Mouse (Mus musculus) embryonic facial prominence, embryonic 14.5 days (tissue): ENCODE data around the gene Zfand3. TPM values are rescaled to one million over a fixed set of nuclear protein-coding genes. Genes with fewer than 3 reads are reported as not detected.

ENCODE experiments used
- ATAC-seq: fragments of 200-750 bp; cut with Nextera tagmentation; 2 replicates; pipeline ENCODE4 v1.8.0; 2017; ENCODE audit warnings: low read depth, moderate number of reproducible peaks, moderate TSS enrichment
- DNase-seq: peaks from one replicate; pipeline ENCODE4 v3.0.0-alpha.2; 2015; ENCODE audit warnings: low spot score
- H3K27ac ChIP-seq: fragments of 300-500 bp; sonication (generic); replicated peaks from 2 replicates; pipeline ENCODE4 v1.5.1; 2014; ENCODE audit warnings: low read depth, mild to moderate bottlenecking, low read length, moderate library complexity
- H3K27me3 ChIP-seq: fragments of 300-500 bp; sonication (generic); replicated peaks from 2 replicates; pipeline ENCODE4 v1.6.1; 2014; ENCODE audit warnings: low read length; ENCODE audit not compliant: control insufficient read depth, insufficient read depth
- H3K36me3 ChIP-seq: fragments of 300-500 bp; sonication (generic); 2 replicates; pipeline ENCODE4 v1.6.1; 2014; ENCODE audit warnings: low read length, mixed read lengths; ENCODE audit not compliant: control insufficient read depth, insufficient read depth
- H3K4me1 ChIP-seq: fragments of 300-500 bp; sonication (generic); 2 replicates; pipeline ENCODE4 v1.6.1; 2014; ENCODE audit warnings: antibody characterized with exemption, low read length; ENCODE audit not compliant: control insufficient read depth, insufficient read depth
- H3K4me2 ChIP-seq: fragments of 300-500 bp; sonication (generic); 2 replicates; pipeline ENCODE4 v1.6.1; 2014; ENCODE audit warnings: low read depth, mild to moderate bottlenecking, low read length, moderate library complexity, mixed read lengths
- H3K4me3 ChIP-seq: fragments of 300-500 bp; sonication (generic); 2 replicates; pipeline ENCODE4 v1.5.1; 2014; ENCODE audit warnings: low read depth, mild to moderate bottlenecking, low read length
- H3K9ac ChIP-seq: fragments of 300-500 bp; sonication (generic); 2 replicates; pipeline ENCODE4 v1.6.1; 2014; ENCODE audit warnings: low read depth, mild to moderate bottlenecking, low read length, moderate library complexity, mixed read lengths
- H3K9me3 ChIP-seq: fragments of 300-500 bp; sonication (generic); 2 replicates; pipeline ENCODE4 v1.6.1; 2016; ENCODE audit warnings: low read length; ENCODE audit not compliant: control insufficient read depth
- WGBS: fragments of 180-500 bp; shearing (Covaris S2); extraction: QIAGEN DNeasy Blood & Tissue Kit; methylation state at CpG from one replicate; pipeline ENCODE4 v1.1.7; 2014; 5-methylcytosine and 5-hydroxymethylcytosine counted together
- polyA plus RNA-seq: library from polyadenylated mRNA; unstranded; fragments of >200 nt; fragmentation: Nextera tagmentation; extraction: Ambion mirVana; gene quantifications from 2 replicates; pipeline ENCODE4 v1.2.1, GENCODE M21; 2014

Gene Zfand3
- polyA plus RNA-seq, 1 experiment from 2014 or later, result 41.0 TPM

- Histone ChIP-seq H3K4me3 (no peak overlapping the region), H3K9ac (no peak overlapping the region), H3K9me3 (no peaks in the 10 kb centered on the region), H3K4me2 (no peak overlapping the region), H3K27ac (no peak overlapping the region), H3K27me3 (no peaks in the 10 kb centered on the region), H3K4me1 (peaks cover 8% of the 10 kb centered on the region), H3K36me3 (peaks cover 26% of the 10 kb centered on the region)
- DNase-seq (no peak), ATAC-seq (no peak)
- 88% methylated on average over 17 of the region's 17 CpGs for WGBS
These were observed 200.7 kb downstream of the Zfand3 start for GRCm38 (mm10) chr17:30205062-30205825.

DNA sequence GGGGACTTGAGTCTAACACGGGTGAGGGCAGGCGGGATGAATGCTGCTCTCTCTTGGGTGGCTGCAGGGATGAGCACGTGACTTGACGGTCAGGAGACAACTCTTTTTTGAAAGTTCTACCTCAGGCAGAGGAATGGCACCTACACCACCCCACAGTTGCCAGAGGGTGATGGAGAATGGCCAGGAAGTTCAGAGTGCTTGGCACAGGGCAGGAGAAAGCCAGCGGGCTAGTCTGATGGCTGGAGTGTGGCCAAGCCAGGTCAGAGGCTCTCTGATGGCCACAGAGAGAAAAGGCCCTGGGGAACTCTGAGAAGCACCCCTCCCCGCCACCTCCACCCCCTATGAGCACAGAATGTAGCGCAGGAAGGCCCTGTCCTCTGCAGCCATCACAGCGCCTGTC lies 205.7 kb downstream of the Zfand3 start:
- Histone ChIP-seq H3K36me3 (peaks cover 37% of the 10 kb centered on the region), H3K4me2 (no peak overlapping the region), H3K27ac (no peak overlapping the region), H3K9me3 (no peaks in the 10 kb centered on the region), H3K27me3 (no peaks in the 10 kb centered on the region), H3K9ac (no peak overlapping the region), H3K4me1 (no peaks in the 10 kb centered on the region), H3K4me3 (no peak overlapping the region)
- ATAC-seq (no peak), DNase-seq (no peak)
- 92% methylated on average over 8 of the region's 8 CpGs for WGBS

DNA sequence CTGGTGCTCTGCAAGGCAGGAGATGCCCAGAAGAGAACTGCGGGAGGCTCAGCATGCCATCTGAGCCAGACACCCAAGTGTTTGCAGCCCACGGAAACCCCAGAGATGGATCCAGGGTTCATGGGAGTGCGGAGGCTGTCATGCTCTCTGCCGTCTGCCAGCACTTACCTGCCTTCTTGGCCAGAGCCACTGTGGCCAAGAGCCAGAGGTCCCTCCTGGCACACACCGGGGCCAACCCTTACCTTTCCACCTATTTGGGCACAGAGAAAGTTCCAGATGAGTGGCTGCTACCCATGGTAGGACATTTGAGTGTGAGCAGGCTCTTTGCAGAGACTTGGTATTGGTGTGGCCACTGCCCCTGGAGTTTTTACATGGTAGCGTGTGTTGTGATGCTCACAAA lies 206.4 kb downstream of the Zfand3 start:
- Histone ChIP-seq H3K27ac (no peak overlapping the region), H3K4me1 (no peaks in the 10 kb centered on the region), H3K9ac (no peak overlapping the region), H3K27me3 (no peaks in the 10 kb centered on the region), H3K4me2 (no peak overlapping the region), H3K36me3 (peaks cover 37% of the 10 kb centered on the region), H3K9me3 (no peaks in the 10 kb centered on the region), H3K4me3 (no peak overlapping the region)
- ATAC-seq (no peak), DNase-seq (no peak)
- 92% methylated on average over 6 of the region's 6 CpGs for WGBS

DNA sequence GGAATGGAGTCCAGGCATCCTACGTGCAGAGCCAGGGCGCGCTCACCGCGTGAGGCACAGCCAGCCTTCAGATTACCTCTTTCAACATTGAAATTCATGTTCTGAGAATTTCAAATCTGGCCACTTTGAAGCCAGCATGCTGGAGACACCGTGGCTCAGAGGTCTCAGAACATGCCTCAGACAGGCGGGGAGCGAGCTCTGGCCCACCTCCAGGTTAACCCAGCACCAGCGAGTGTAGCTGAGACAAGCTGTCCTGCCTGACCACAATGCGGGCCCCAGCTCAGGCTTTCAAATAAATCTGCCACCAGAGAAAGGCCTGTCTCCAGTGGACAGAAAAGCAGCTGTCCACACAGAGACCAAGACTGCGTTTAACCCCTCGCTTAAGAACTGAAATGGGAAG lies 208.1 kb downstream of the Zfand3 start:
- Histone ChIP-seq H3K27ac (no peak overlapping the region), H3K27me3 (no peaks in the 10 kb centered on the region), H3K4me3 (no peak overlapping the region), H3K9me3 (no peaks in the 10 kb centered on the region), H3K9ac (no peak overlapping the region; the same call in 1 of the 2 replicates), H3K4me1 (no peaks in the 10 kb centered on the region), H3K4me2 (no peak overlapping the region), H3K36me3 (peaks cover 36% of the 10 kb centered on the region)
- DNase-seq (no peak), ATAC-seq (no peak)
- WGBS, result 79% methylated on average over 12 of the region's 12 CpGs

DNA sequence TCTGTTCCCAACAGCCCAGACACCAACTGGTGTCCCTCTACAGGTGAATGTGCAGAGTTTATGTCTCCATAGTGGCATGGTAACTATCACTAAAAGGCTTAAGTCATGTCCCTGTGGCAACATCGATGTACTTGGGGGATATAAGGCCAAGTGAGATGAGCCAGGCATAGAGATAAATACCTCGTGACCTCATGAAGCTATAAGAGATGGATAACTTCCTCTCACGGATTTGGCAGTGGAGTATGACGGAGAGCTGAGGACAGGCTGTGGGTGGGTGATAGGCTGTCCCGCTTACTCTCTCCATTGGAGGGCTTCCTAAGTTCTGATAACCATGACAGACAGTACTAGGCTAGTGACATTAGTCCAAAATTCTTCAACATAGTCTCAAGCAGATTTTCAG lies 208.8 kb downstream of the Zfand3 start:
- H3K4me2 ChIP-seq, result no peak overlapping the region
- no peaks in the 10 kb centered on the region for H3K9me3 ChIP-seq
- no peak overlapping the region for H3K4me3 ChIP-seq
- ATAC-seq, result no peak
- no peak overlapping the region for H3K27ac ChIP-seq
- peaks cover 29% of the 10 kb centered on the region for H3K36me3 ChIP-seq
- DNase-seq, result no peak
- H3K4me1 ChIP-seq, result no peaks in the 10 kb centered on the region
- WGBS, result 83% methylated on average over 5 of the region's 5 CpGs
- H3K27me3 ChIP-seq, result no peaks in the 10 kb centered on the region
- no peak overlapping the region for H3K9ac ChIP-seq

DNA sequence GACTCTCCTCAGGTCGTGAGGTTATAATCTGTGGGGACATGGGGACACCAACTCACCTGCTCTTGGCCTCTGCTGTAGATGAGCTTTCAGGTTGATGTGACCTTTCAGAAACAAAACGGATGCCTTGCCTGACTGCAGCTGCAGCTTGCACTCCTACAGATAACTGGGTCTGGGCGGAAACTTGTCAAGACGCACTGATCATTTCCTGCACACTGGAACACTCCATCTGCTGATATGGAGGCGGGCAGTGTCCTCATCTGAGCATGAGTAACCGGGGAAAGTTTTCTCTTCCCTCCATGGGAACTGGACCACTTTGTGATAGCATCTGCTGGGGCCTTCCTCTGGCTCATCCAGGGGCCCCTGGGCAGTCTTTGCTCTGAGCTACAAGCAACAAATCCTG lies 209.9 kb downstream of the Zfand3 start:
- no peak overlapping the region for H3K4me2 ChIP-seq
- WGBS, result 82% methylated on average over 6 of the region's 6 CpGs
- no peak overlapping the region for H3K4me3 ChIP-seq
- H3K9me3 ChIP-seq, result no peaks in the 10 kb centered on the region
- H3K9ac ChIP-seq, result no peak overlapping the region
- no peak overlapping the region for H3K27ac ChIP-seq
- H3K4me1 ChIP-seq, result no peaks in the 10 kb centered on the region
- ATAC-seq, result no peak
- no peaks in the 10 kb centered on the region for H3K27me3 ChIP-seq
- no peak for DNase-seq
- H3K36me3 ChIP-seq, result peaks cover 24% of the 10 kb centered on the region

- ATAC-seq, result no peak
These were observed 211.2 kb downstream of the Zfand3 start for GRCm38 (mm10) chr17:30215741-30216140.

DNA sequence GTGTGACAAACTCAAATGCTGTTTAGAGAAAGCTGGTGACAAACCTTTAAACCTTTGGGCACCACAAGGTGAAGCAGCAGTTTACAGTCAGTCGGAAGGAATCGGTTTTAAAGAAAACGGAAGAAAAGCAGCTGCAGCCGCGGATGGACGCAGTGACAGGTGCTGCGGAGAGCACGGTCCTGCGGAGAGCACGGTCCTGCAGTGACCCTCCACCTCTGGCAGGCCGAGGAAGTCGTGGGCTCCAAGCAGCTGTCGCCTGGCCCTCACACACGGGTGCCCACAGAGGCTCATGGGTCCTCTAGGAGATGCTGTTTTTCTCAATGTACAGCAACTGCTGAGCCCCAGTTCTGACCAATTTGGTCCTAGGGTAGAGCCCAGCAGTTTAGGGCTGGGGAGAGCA lies 217.1 kb downstream of the Zfand3 start:
- Histone ChIP-seq H3K27me3 (no peaks in the 10 kb centered on the region), H3K27ac (no peak overlapping the region), H3K4me3 (no peak overlapping the region), H3K9ac (no peak overlapping the region), H3K9me3 (no peaks in the 10 kb centered on the region), H3K36me3 (peaks cover 8% of the 10 kb centered on the region; the same call in 1 of the 2 replicates), H3K4me1 (no peaks in the 10 kb centered on the region), H3K4me2 (no peak overlapping the region)
- DNase-seq (no peak), ATAC-seq (no peak)
- WGBS, result 68% methylated on average over 14 of the region's 14 CpGs

More at GRCm38 (mm10) chr17:30215741-30216140, 211.2 kb downstream of the Zfand3 start:
- no peak overlapping the region for H3K4me3 ChIP-seq
- no peak overlapping the region for H3K27ac ChIP-seq
- H3K9me3 ChIP-seq, result no peaks in the 10 kb centered on the region
- H3K4me2 ChIP-seq, result no peak overlapping the region
- no peaks in the 10 kb centered on the region for H3K27me3 ChIP-seq
- peaks cover 14% of the 10 kb centered on the region for H3K36me3 ChIP-seq
- no peak overlapping the region for H3K9ac ChIP-seq
- no peaks in the 10 kb centered on the region for H3K4me1 ChIP-seq
- WGBS, result 50% methylated on average over 4 of the region's 4 CpGs
- no peak for DNase-seq

DNA sequence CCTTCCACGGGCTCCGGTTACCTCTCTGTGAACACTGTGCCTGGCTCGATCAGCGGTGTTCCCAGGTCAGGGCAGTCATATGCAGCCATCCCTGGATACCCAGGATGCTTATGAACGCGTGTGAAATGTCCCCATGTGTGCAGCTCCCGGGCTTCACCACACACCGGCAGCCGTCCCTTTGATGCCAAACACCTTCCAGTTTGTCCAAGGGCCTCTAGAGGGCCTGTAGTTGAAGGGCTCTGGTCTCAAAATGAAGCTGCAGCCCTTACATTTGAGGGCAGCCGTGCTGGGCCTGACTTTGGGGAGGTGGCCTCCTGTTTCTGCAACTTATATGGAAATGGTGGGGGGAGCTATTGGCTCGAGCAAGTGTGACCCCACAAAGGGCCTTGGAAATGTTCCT lies 217.8 kb downstream of the Zfand3 start:
- H3K4me1 ChIP-seq, result no peaks in the 10 kb centered on the region
- H3K27ac ChIP-seq, result no peak overlapping the region
- no peak overlapping the region for H3K9ac ChIP-seq
- no peak overlapping the region for H3K4me3 ChIP-seq
- no peaks in the 10 kb centered on the region for H3K9me3 ChIP-seq
- no peak overlapping the region for H3K4me2 ChIP-seq
- no peaks in the 10 kb centered on the region for H3K27me3 ChIP-seq
- peaks cover 8% of the 10 kb centered on the region; the same call in 1 of the 2 replicates for H3K36me3 ChIP-seq
- DNase-seq, result no peak
- 76% methylated on average over 11 of the region's 11 CpGs for WGBS
- no peak for ATAC-seq
